Mouse (Mus musculus) heart, postnatal 36 days (tissue): ENCODE data around the gene Chst11. TPM values are rescaled to one million over a fixed set of nuclear protein-coding genes. Genes with fewer than 3 reads are reported as not detected.

Experiments
- DNase-seq, 2 experiments: peaks; one replicate each; pipeline ENCODE4 v3.0.0; 2021 to 2022
- intact Hi-C: fragments of 180-260 bp; cut with DNase I; formaldehyde crosslinking; loops from one replicate; pipeline ENCODE4 v1.15.1; 2025
- total RNA-seq, 2 experiments: library from RNA; stranded (reverse); gene quantifications; 2 replicates each; pipeline ENCODE4 v1.2.3; 2021

The Chst11 gene
- total RNA-seq, 2 experiments from 2014 or later: 2.8 to 3.2 TPM

- intact Hi-C loops: no loop called here
- DNase-seq: no peak
Observed at GRCm38 (mm10) chr10:83233967-83234366, 248.7 kb downstream of the Chst11 start.

GRCm38 (mm10) chr10:83234391-83234790 is 249.1 kb downstream of the Chst11 start:
- intact Hi-C loops: no loop called here
- DNase-seq: no peak

- DNase-seq: no peak
- intact Hi-C loops: no loop called here
Observed at GRCm38 (mm10) chr10:83242106-83242686, 256.9 kb downstream of the Chst11 start.

- intact Hi-C loops: no loop called here
- no peak for DNase-seq
Observed at GRCm38 (mm10) chr10:83244131-83244530, 258.8 kb downstream of the Chst11 start.

Other genes starting within 250 kb of the Chst11 start
- gene Nfyb, start 221.4 kb upstream of the Chst11 start, total RNA-seq: 10 to 100 TPM; 13.3 to 15.5 TPM
- gene Txnrd1, start 151.5 kb upstream of the Chst11 start, total RNA-seq: 10 to 100 TPM; 49.3 to 63.5 TPM
- gene Eid3, start 118.9 kb upstream of the Chst11 start, total RNA-seq: 1 to 10 TPM in 1 of 2 experiments, under 1 TPM in 1; 0.69 to 1.5 TPM